Mouse (Mus musculus) midbrain, embryonic 15.5 days (tissue): Measurements from ENCODE around the gene Wbp11. TPM values are rescaled to one million over a fixed set of nuclear protein-coding genes. Genes with fewer than 3 reads are reported as not detected.

Source experiments
- microRNA-seq: library from miRNA; unstranded; fragments of <30 nt; microRNA quantifications from one replicate; pipeline ENCODE4, GENCODE M21; 2016
- polyA plus RNA-seq: library from polyadenylated mRNA; unstranded; fragments of >200 nt; fragmentation: Nextera tagmentation; extraction: Ambion mirVana; gene quantifications from 2 replicates; pipeline ENCODE4 v1.2.1, GENCODE M21; 2015

Gene Wbp11
- polyA plus RNA-seq, 1 experiment from 2014 or later, result 79.3 TPM

Small RNAs within 50 kb of the gene (microRNA-seq; reads per million reads assigned to microRNA genes)
- gene Gm44364, result not detected

Other genes with a start within 250 kb of the Wbp11 start
- gene Plbd1, start 166.3 kb downstream of the Wbp11 start, polyA plus RNA-seq, result 0.43 and 0.48 TPM in 2 replicates
- 0.97 and 1.6 TPM in 2 replicates for gene Gucy2c, start 46.5 kb downstream of the Wbp11 start, polyA plus RNA-seq
- gene Hist4h4, start 23.8 kb downstream of the Wbp11 start, polyA plus RNA-seq, result 0.77 and 0.87 TPM in 2 replicates
- 98.3 and 103 TPM in 2 replicates for gene H2afj, start 20.0 kb downstream of the Wbp11 start, polyA plus RNA-seq
- gene BC049715, start 607 bp downstream of the Wbp11 start, polyA plus RNA-seq, result 1.5 and 1.8 TPM in 2 replicates
- 0.66 and 1.3 TPM in 2 replicates for gene Smco3, start 7.2 kb upstream of the Wbp11 start, polyA plus RNA-seq
- gene Art4, start 29.5 kb upstream of the Wbp11 start, polyA plus RNA-seq, result 0.14 and 0.24 TPM in 2 replicates
- 14.8 and 15.4 TPM in 2 replicates for gene Mgp, start 47.6 kb upstream of the Wbp11 start, polyA plus RNA-seq
- not detected in 2 replicates for gene Erp27, start 93.9 kb upstream of the Wbp11 start, polyA plus RNA-seq
- gene Pde6h, start 95.6 kb upstream of the Wbp11 start, polyA plus RNA-seq, result not detected in 2 replicates
- 15.3 and 16.4 TPM in 2 replicates for gene Arhgdib, start 113.7 kb upstream of the Wbp11 start, polyA plus RNA-seq